Mouse (Mus musculus) spleen, adult 2 months (tissue): Measurements from ENCODE around the gene Robo1.

Experiments
- CTCF ChIP-seq: fragments of 200-500 bp; IDR thresholded peaks from 2 replicates; pipeline ENCODE4 v1.5.1; 2011; ENCODE audit warnings: mild to moderate bottlenecking, inconsistent platforms; ENCODE audit not compliant: insufficient read depth, insufficient read length, insufficient replicate concordance; ENCODE audit errors: extremely low read depth
- POLR2A ChIP-seq: fragments of 200-500 bp; IDR thresholded peaks from 2 replicates; pipeline ENCODE4 v1.6.1; 2011; ENCODE audit warnings: low read depth, low read length, inconsistent platforms

GRCm38 (mm10) chr16:72861707-72862277 is 553.7 kb downstream of the Robo1 start:
- TF ChIP-seq CTCF, result no peak
- no peak for TF ChIP-seq POLR2A
